Mouse (Mus musculus) heart, embryonic 16.5 days (tissue): ENCODE measurements at regions not wholly inside any gene's neighbourhood (a gene's known extent, or its start where the extent isn't known, plus 50 kb on each side); places are given as distances from the start of the nearest gene placed in this dataset.

Source experiments
- ATAC-seq: fragments of 200-750 bp; cut with Nextera tagmentation; replicated peaks from 2 replicates; pipeline ENCODE4 v1.8.0; 2017; ENCODE audit warnings: moderate number of reproducible peaks; ENCODE audit not compliant: insufficient read depth, low FRiP score; ENCODE audit errors: extremely low read depth
- H3K27ac ChIP-seq: fragments of 300-500 bp; sonication (generic); 2 replicates; pipeline ENCODE4 v1.5.1; 2014; ENCODE audit warnings: mild to moderate bottlenecking, low read length, control low read depth, moderate library complexity
- H3K27me3 ChIP-seq: fragments of 300-500 bp; sonication (generic); 2 replicates; pipeline ENCODE4 v1.6.1; 2014; ENCODE audit warnings: low read length, mixed read lengths; ENCODE audit not compliant: control insufficient read depth, insufficient read depth
- H3K36me3 ChIP-seq: fragments of 300-500 bp; sonication (generic); 2 replicates; pipeline ENCODE4 v1.6.1; 2014; ENCODE audit not compliant: control insufficient read depth, insufficient read depth
- H3K4me1 ChIP-seq: fragments of 300-500 bp; sonication (generic); 2 replicates; pipeline ENCODE4 v1.6.1; 2014; ENCODE audit warnings: low read length, mixed read lengths; ENCODE audit not compliant: control insufficient read depth, insufficient read depth
- H3K4me2 ChIP-seq: fragments of 300-500 bp; sonication (generic); 2 replicates; pipeline ENCODE4 v1.6.1; 2014; ENCODE audit warnings: low read depth, mild to moderate bottlenecking, control low read depth, low read length
- H3K4me3 ChIP-seq: fragments of 300-500 bp; sonication (generic); 2 replicates; pipeline ENCODE4 v1.5.1; 2014; ENCODE audit warnings: mild to moderate bottlenecking, control low read depth, low read length
- H3K9ac ChIP-seq: fragments of 300-500 bp; sonication (generic); 2 replicates; pipeline ENCODE4 v1.6.1; 2014; ENCODE audit warnings: low read length, control low read depth
- H3K9me3 ChIP-seq: fragments of 300-500 bp; sonication (generic); replicated peaks from 2 replicates; pipeline ENCODE4 v1.6.1; 2016; ENCODE audit warnings: low read length; ENCODE audit not compliant: control insufficient read depth
- WGBS: fragments of 180-500 bp; shearing (Covaris S2); extraction: QIAGEN DNeasy Blood & Tissue Kit; methylation state at CpG from one replicate; pipeline ENCODE4 v1.1.7; 2014; 5-methylcytosine and 5-hydroxymethylcytosine counted together

GRCm38 (mm10) chr12:118677989-118678388, 168.1 kb upstream of the Sp8 start:
- Histone ChIP-seq H3K36me3 (no peaks in the 10 kb centered on the region), H3K4me3 (no peak overlapping the region), H3K27me3 (no peaks in the 10 kb centered on the region), H3K9ac (no peak overlapping the region), H3K4me1 (no peaks in the 10 kb centered on the region), H3K4me2 (no peak overlapping the region), H3K9me3 (0 out of 2 replicates have a peak, but pooled peaks cover 2% of the 10 kb centered on the region), H3K27ac (no peak overlapping the region)
- no peak for ATAC-seq
- 85% methylated on average over 4 of the region's 4 CpGs for WGBS

- no peaks in the 10 kb centered on the region for H3K27me3 ChIP-seq
- H3K9me3 ChIP-seq: no peaks in the 10 kb centered on the region
- no peak for ATAC-seq
- no peak overlapping the region for H3K4me3 ChIP-seq
- H3K4me2 ChIP-seq: no peak overlapping the region
- no peaks in the 10 kb centered on the region for H3K36me3 ChIP-seq
- H3K9ac ChIP-seq: no peak overlapping the region
- 50% methylated on average over 9 of the region's 9 CpGs for WGBS
- H3K27ac ChIP-seq: no peak overlapping the region
- peaks cover 2% of the 10 kb centered on the region; the same call in 1 of the 2 replicates for H3K4me1 ChIP-seq
Observed at GRCm38 (mm10) chr12:118661575-118661974, 184.6 kb upstream of the Sp8 start.

GRCm38 (mm10) chr12:118661214-118661486, 185.0 kb upstream of the Sp8 start:
- Histone ChIP-seq H3K9me3 (no peaks in the 10 kb centered on the region), H3K36me3 (no peaks in the 10 kb centered on the region), H3K4me2 (peak overlapping the region; percentile 49), H3K27me3 (no peaks in the 10 kb centered on the region), H3K9ac (no peak overlapping the region), H3K4me1 (peaks cover 2% of the 10 kb centered on the region; the same call in 1 of the 2 replicates), H3K27ac (no peak overlapping the region), H3K4me3 (peak overlapping the region; percentile 17; the same call in 1 of the 2 replicates)
- no peak for ATAC-seq
- 18% methylated on average over 5 of the region's 5 CpGs for WGBS

GRCm38 (mm10) chr12:118660384-118661213, 185.5 kb upstream of the Sp8 start:
- Histone ChIP-seq H3K9me3 (no peaks in the 10 kb centered on the region), H3K36me3 (no peaks in the 10 kb centered on the region), H3K27me3 (no peaks in the 10 kb centered on the region), H3K4me1 (peaks cover 2% of the 10 kb centered on the region; the same call in 1 of the 2 replicates), H3K9ac (no peak overlapping the region), H3K4me2 (peak overlapping the region; percentile 49), H3K4me3 (peak overlapping the region; percentile 17; the same call in 1 of the 2 replicates), H3K27ac (no peak overlapping the region)
- WGBS: 19% methylated on average over 12 of the region's 12 CpGs
- ATAC-seq: no peak

GRCm38 (mm10) chr12:118659240-118660120, 186.6 kb upstream of the Sp8 start:
- ATAC-seq: no peak
- Histone ChIP-seq H3K4me3 (no peak overlapping the region), H3K36me3 (no peaks in the 10 kb centered on the region), H3K27me3 (no peaks in the 10 kb centered on the region), H3K4me2 (no peak overlapping the region), H3K9ac (no peak overlapping the region), H3K27ac (no peak overlapping the region), H3K4me1 (peaks cover 2% of the 10 kb centered on the region; the same call in 1 of the 2 replicates), H3K9me3 (no peaks in the 10 kb centered on the region)
- WGBS: 68% methylated on average over 14 of the region's 14 CpGs

GRCm38 (mm10) chr12:118650483-118651160, 195.5 kb upstream of the Sp8 start:
- no peak for ATAC-seq
- no peaks in the 10 kb centered on the region for H3K36me3 ChIP-seq
- no peak overlapping the region for H3K4me2 ChIP-seq
- H3K27me3 ChIP-seq: no peaks in the 10 kb centered on the region
- no peaks in the 10 kb centered on the region for H3K4me1 ChIP-seq
- H3K9ac ChIP-seq: no peak overlapping the region
- H3K4me3 ChIP-seq: no peak overlapping the region
- H3K27ac ChIP-seq: no peak overlapping the region
- 58% methylated on average over 4 of the region's 4 CpGs for WGBS
- H3K9me3 ChIP-seq: no peaks in the 10 kb centered on the region

GRCm38 (mm10) chr12:118649323-118649973, 196.7 kb upstream of the Sp8 start:
- Histone ChIP-seq H3K4me3 (no peak overlapping the region), H3K27me3 (no peaks in the 10 kb centered on the region), H3K27ac (no peak overlapping the region), H3K4me1 (no peaks in the 10 kb centered on the region), H3K9me3 (no peaks in the 10 kb centered on the region), H3K36me3 (no peaks in the 10 kb centered on the region), H3K9ac (no peak overlapping the region), H3K4me2 (no peak overlapping the region)
- ATAC-seq: no peak
- WGBS: 87% methylated on average over 3 of the region's 3 CpGs

GRCm38 (mm10) chr12:118648673-118649072, 197.5 kb upstream of the Sp8 start:
- Histone ChIP-seq H3K4me1 (no peaks in the 10 kb centered on the region), H3K27ac (no peak overlapping the region), H3K36me3 (no peaks in the 10 kb centered on the region), H3K4me2 (no peak overlapping the region), H3K9me3 (no peaks in the 10 kb centered on the region), H3K27me3 (no peaks in the 10 kb centered on the region), H3K9ac (no peak overlapping the region), H3K4me3 (no peak overlapping the region)
- no peak for ATAC-seq
